Mouse (Mus musculus) ES-E14 (cell line): ENCODE measurements around the gene Mmp28. TPM values are rescaled to one million over a fixed set of nuclear protein-coding genes. Genes with fewer than 3 reads are reported as not detected.
A peak's percentile ranks its signal among the peaks of the same experiment; 100 is the strongest.

ENCODE experiments used
- DNase-seq: peaks from one replicate; pipeline ENCODE4 v3.0.0-alpha.2; 2013; ENCODE audit warnings: low read depth, low spot score
- H3K27ac ChIP-seq: 2 replicates; pipeline ENCODE4 v1.5.1; 2012; ENCODE audit warnings: low read depth, mild to moderate bottlenecking, low read length, moderate library complexity, mixed read lengths; ENCODE audit not compliant: poor library complexity, insufficient read depth, severe bottlenecking
- H3K36me3 ChIP-seq: 2 replicates; pipeline ENCODE4 v1.6.1; 2012; ENCODE audit warnings: mild to moderate bottlenecking, low read length, moderate library complexity, mixed read lengths; ENCODE audit not compliant: control insufficient read depth, poor library complexity, insufficient read depth, severe bottlenecking
- H3K4me1 ChIP-seq, 2 experiments: fragments of 150-350 bp in 1 of 2; sonication (generic) in 1 of 2; 2 replicates each; pipeline ENCODE4 v1.6.1; 2012; ENCODE audit warnings: low read length in 2 of 2, mild to moderate bottlenecking in 1 of 2, mixed read lengths in 1 of 2; ENCODE audit not compliant: control insufficient read depth in 2 of 2, insufficient read depth in 2 of 2, poor library complexity in 1 of 2
- H3K4me3 ChIP-seq, 2 experiments: fragments of 150-350 bp in 1 of 2; sonication (generic) in 1 of 2; 2 replicates each; pipeline ENCODE4 v1.5.1; 2012; ENCODE audit warnings: low read length in 2 of 2, low read depth in 1 of 2, mild to moderate bottlenecking in 1 of 2, mixed read lengths in 1 of 2; ENCODE audit not compliant: insufficient read depth in 1 of 2, poor library complexity in 1 of 2, severe bottlenecking in 1 of 2
- H3K9ac ChIP-seq: 2 replicates; pipeline ENCODE4 v1.6.1; 2012; ENCODE audit warnings: low read depth, mild to moderate bottlenecking, low read length, mixed read lengths; ENCODE audit not compliant: poor library complexity, insufficient read depth, severe bottlenecking
- H3K9me3 ChIP-seq: fragments of 150-350 bp; sonication (generic); 2 replicates; pipeline ENCODE4 v1.6.1; 2012; ENCODE audit warnings: low read depth, mild to moderate bottlenecking, low read length; ENCODE audit not compliant: control insufficient read depth, insufficient read depth
- CHD2 ChIP-seq: IDR thresholded peaks from 2 replicates; pipeline ENCODE4 v1.6.1; 2014; ENCODE audit warnings: mild to moderate bottlenecking, low read depth, low read length, inconsistent platforms
- HCFC1 ChIP-seq: IDR thresholded peaks from 2 replicates; pipeline ENCODE4 v1.6.1; 2012; ENCODE audit warnings: low read length, inconsistent platforms, borderline replicate concordance; ENCODE audit not compliant: insufficient read depth
- MAFK ChIP-seq: IDR thresholded peaks from 2 replicates; pipeline ENCODE4 v1.6.1; 2014; ENCODE audit warnings: mild to moderate bottlenecking, low read depth, low read length, inconsistent platforms; ENCODE audit not compliant: insufficient read depth
- ZC3H11A ChIP-seq: IDR thresholded peaks from 2 replicates; pipeline ENCODE4 v1.6.1; 2012; ENCODE audit warnings: low read depth, mild to moderate bottlenecking, inconsistent platforms, low read length, borderline replicate concordance
- ZNF384 ChIP-seq: IDR thresholded peaks from 2 replicates; pipeline ENCODE4 v1.6.1; 2012; ENCODE audit warnings: low read depth, low read length, inconsistent platforms
- in situ Hi-C, 2 experiments: fragments of 600-800 bp; cut with MboI; formaldehyde crosslinking; loops; one replicate each; pipeline ENCODE4 v1.15.1; 2025; ENCODE audit warnings: low sequenced_read_pairs in 2 of 2, inconsistent platforms in 1 of 2; ENCODE audit not compliant: unreplicated experiment in 2 of 2
- total RNA-seq: library from RNA; depleted of rRNA; stranded (reverse); fragments of 300-350 nt; gene quantifications from 2 replicates; pipeline ENCODE4 v1.2.3, GENCODE M21; 2012

Mmp28 gene
- total RNA-seq, 1 experiment, result 1.3 TPM

DNA sequence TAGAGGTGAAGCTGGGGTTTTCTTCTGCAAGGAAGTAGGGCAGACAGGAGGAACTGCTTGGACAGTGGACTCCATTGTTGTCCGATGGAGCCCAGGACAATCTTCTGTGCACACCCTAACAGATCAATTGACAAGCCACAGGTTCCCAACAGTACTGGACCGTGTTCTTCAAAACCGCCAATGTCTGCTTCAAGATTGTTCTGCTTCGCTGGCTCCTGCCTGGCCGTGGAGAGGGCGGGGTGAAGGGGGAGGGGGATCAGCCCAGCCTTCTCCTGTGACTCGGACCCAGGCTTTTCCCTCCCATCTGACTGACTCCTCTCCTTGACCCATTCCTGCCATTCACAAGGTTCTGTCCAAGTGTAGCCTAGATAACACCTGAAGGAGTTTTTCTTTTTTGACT, 5.6 kb downstream of the Mmp28 start:
- Histone ChIP-seq H3K36me3 (no peaks in the 10 kb centered on the region), H3K27ac (no peak overlapping the region), H3K4me1 (0 out of 4 replicates have a peak, but pooled peaks cover 0 to 2% of the 10 kb centered on the region in 2 experiments), H3K4me3 (no peak overlapping the region), H3K9ac (no peak overlapping the region), H3K9me3 (no peaks in the 10 kb centered on the region)
- TF ChIP-seq MAFK (no peak), CHD2 (no peak), HCFC1 (no peak), ZNF384 (no peak), ZC3H11A (no peak)
- no peak for DNase-seq
- in situ Hi-C loops, result no loop called here

DNA sequence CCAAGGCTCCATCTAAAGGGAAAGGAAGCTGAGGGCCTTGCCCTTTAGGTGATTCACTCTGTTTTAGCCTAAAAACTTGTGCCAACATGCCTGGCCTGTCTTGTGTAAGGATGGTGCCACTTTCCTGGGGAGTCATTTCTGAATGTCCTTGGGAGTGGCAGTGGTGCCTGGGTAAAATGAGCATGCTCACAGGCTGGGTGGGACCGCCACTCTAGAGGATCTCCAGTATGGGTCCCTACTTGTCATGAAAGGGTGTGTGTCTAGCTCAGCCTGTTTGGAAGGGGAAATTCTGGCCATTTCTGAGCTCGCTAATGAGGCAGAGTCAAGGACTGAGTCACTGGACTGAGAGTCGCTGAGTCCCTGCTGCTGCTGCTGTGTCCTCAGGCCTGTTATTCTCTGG, 7.3 kb downstream of the Mmp28 start:
- no peak overlapping the region for H3K4me3 ChIP-seq
- H3K9me3 ChIP-seq, result no peaks in the 10 kb centered on the region
- H3K27ac ChIP-seq, result no peak overlapping the region
- H3K9ac ChIP-seq, result no peak overlapping the region
- in situ Hi-C loops, result no loop called here
- H3K36me3 ChIP-seq, result no peaks in the 10 kb centered on the region
- DNase-seq, result no peak
- 0 out of 4 replicates have a peak, but pooled peaks cover 0 to 2% of the 10 kb centered on the region in 2 experiments for H3K4me1 ChIP-seq
- TF ChIP-seq ZNF384, result no peak
- TF ChIP-seq MAFK, result no peak
- TF ChIP-seq CHD2, result no peak
- TF ChIP-seq ZC3H11A, result no peak
- TF ChIP-seq HCFC1, result no peak

GRCm38 (mm10) chr11:83454548-83454947, 8.3 kb downstream of the Mmp28 start:
- no peak for TF ChIP-seq ZNF384
- no peak for TF ChIP-seq CHD2
- TF ChIP-seq MAFK, result no peak
- no peak for TF ChIP-seq HCFC1
- no peak for TF ChIP-seq ZC3H11A
- in situ Hi-C loops, result no loop called here
- no peak for DNase-seq
- H3K27ac ChIP-seq, result no peak overlapping the region
- no peaks in the 10 kb centered on the region for H3K9me3 ChIP-seq
- no peaks in the 10 kb centered on the region for H3K36me3 ChIP-seq
- no peak overlapping the region for H3K4me3 ChIP-seq
- H3K4me1 ChIP-seq, result peaks cover 0 to 6% of the 10 kb centered on the region in 2 experiments; a peak in 1 of 4 replicates
- H3K9ac ChIP-seq, result no peak overlapping the region

DNA sequence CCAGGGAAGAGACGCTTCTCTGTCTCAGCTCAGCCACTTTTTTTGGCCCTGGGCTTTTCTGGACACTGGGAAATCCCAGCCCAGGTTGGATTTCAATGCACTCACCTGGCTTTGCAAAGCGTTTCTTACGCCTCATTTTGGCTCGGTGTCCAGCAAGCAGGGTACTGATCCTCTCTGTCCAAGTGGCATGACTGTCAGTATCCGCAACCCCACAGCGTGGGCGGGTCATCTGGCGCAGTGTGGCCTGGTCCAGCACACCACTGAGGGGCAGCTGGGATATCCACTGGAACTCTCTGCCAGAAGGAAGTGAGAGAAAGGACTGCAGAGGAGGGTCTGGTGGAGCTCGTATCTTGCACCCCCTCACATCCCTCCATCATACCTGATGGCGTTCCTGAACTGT, 11.6 kb downstream of the Mmp28 start:
- no peak for TF ChIP-seq MAFK
- no peak for TF ChIP-seq CHD2
- no peak for TF ChIP-seq ZNF384
- no peak for TF ChIP-seq ZC3H11A
- no peak for TF ChIP-seq HCFC1
- peaks cover 4 to 23% of the 10 kb centered on the region in 2 experiments for H3K4me1 ChIP-seq
- in situ Hi-C loops, result no loop called here
- H3K4me3 ChIP-seq, result peak overlapping the region; percentile 10 to 40; a peak in 1 of 4 replicates
- DNase-seq, result no peak
- no peaks in the 10 kb centered on the region for H3K36me3 ChIP-seq
- H3K9me3 ChIP-seq, result no peaks in the 10 kb centered on the region
- H3K27ac ChIP-seq, result no peak overlapping the region
- peak overlapping the region; percentile 34; the same call in 1 of the 2 replicates for H3K9ac ChIP-seq

DNA sequence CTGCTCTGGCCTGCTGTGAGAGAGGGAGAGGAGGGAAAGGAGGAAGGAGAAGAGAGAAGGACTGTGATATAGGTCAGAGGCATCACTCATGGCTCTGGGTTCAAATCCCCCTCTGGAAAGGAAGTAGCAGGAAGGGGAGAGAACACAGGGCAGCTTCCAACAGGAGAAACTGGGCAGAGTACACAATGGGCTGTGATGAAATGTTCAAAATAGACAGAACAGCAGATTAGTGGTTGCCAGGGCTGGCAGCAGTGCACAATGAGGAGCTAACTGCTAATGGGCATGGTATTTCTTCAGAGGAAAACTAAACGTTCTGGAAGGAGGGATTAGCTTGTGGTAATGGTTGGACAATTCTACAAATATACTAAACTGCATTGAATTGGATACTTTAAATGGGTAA, 12.3 kb downstream of the Mmp28 start:
- no peak overlapping the region for H3K4me3 ChIP-seq
- H3K4me1 ChIP-seq, result peaks cover 4 to 23% of the 10 kb centered on the region in 2 experiments
- no peak for TF ChIP-seq MAFK
- TF ChIP-seq ZC3H11A, result no peak
- TF ChIP-seq HCFC1, result no peak
- no peak for TF ChIP-seq ZNF384
- DNase-seq, result no peak
- no peak overlapping the region for H3K27ac ChIP-seq
- H3K9me3 ChIP-seq, result no peaks in the 10 kb centered on the region
- no peak overlapping the region for H3K9ac ChIP-seq
- in situ Hi-C loops, result no loop called here
- H3K36me3 ChIP-seq, result no peaks in the 10 kb centered on the region
